Mouse (Mus musculus) ZHBTc4 (cell line): ENCODE data around the gene Tnfaip2.
A peak's percentile ranks its signal among the peaks of the same experiment; 100 is the strongest.

ENCODE experiments used
- DNase-seq: peaks from one replicate; pipeline ENCODE4 v3.0.0-alpha.2; 2011; ENCODE audit warnings: low read depth, low spot score

Gene Tnfaip2

GRCm38 (mm10) chr12:111474384-111474783, 32.1 kb downstream of the Tnfaip2 start:
- DNase-seq = no peak

- no peak for DNase-seq
Observed at GRCm38 (mm10) chr12:111474893-111475643, 32.8 kb downstream of the Tnfaip2 start.

GRCm38 (mm10) chr12:111478924-111479323, 36.7 kb downstream of the Tnfaip2 start:
- no peak for DNase-seq

GRCm38 (mm10) chr12:111479917-111480316, 37.6 kb downstream of the Tnfaip2 start:
- DNase-seq = peak; percentile 53

- DNase-seq = peak; percentile 31
Observed at GRCm38 (mm10) chr12:111485046-111485651, 42.9 kb downstream of the Tnfaip2 start.

- peak; percentile 52 for DNase-seq
Observed at GRCm38 (mm10) chr12:111485652-111486306, 43.5 kb downstream of the Tnfaip2 start, which contains the start of gene Gm266. Gm266 (minus strand) TSS chr12:111485823.

GRCm38 (mm10) chr12:111486455-111486854, 44.2 kb downstream of the Tnfaip2 start:
- peak; percentile 21 for DNase-seq

- DNase-seq = no peak
Observed at GRCm38 (mm10) chr12:111489261-111489865, 47.1 kb downstream of the Tnfaip2 start.

GRCm38 (mm10) chr12:111494931-111495330, 52.7 kb downstream of the Tnfaip2 start:
- DNase-seq = no peak

- peak; percentile 89 for DNase-seq
Observed at GRCm38 (mm10) chr12:111497076-111497475, 54.8 kb downstream of the Tnfaip2 start.

- peak; percentile 35 for DNase-seq
Observed at GRCm38 (mm10) chr12:111499617-111500016, 57.3 kb downstream of the Tnfaip2 start.

- peak; percentile 94 for DNase-seq
Observed at GRCm38 (mm10) chr12:111500725-111501124, 58.5 kb downstream of the Tnfaip2 start.

- peak; percentile 47 for DNase-seq
Observed at GRCm38 (mm10) chr12:111503063-111503567, 60.8 kb downstream of the Tnfaip2 start.

GRCm38 (mm10) chr12:111503571-111503970, 61.3 kb downstream of the Tnfaip2 start:
- no peak for DNase-seq
